Mouse (Mus musculus) kidney, embryonic 14.5 days (tissue): ENCODE results near the gene Iffo2. TPM values are rescaled to one million over a fixed set of nuclear protein-coding genes. Genes with fewer than 3 reads are reported as not detected.

Experiments
- ATAC-seq: fragments of 200-750 bp; cut with Nextera tagmentation; 2 replicates; pipeline ENCODE4 v1.8.0; 2017; ENCODE audit warnings: moderate number of reproducible peaks, mild to moderate bottlenecking, moderate TSS enrichment, moderate library complexity; ENCODE audit not compliant: low FRiP score, low TSS enrichment
- H3K27ac ChIP-seq: fragments of 300-500 bp; sonication (generic); 2 replicates; pipeline ENCODE4 v1.5.1; 2014; ENCODE audit warnings: low read depth, mild to moderate bottlenecking, low read length, moderate library complexity, mixed read lengths
- H3K27me3 ChIP-seq: fragments of 300-500 bp; sonication (generic); 2 replicates; pipeline ENCODE4 v1.6.1; 2014; ENCODE audit warnings: mild to moderate bottlenecking, low read length; ENCODE audit not compliant: control insufficient read depth, insufficient read depth
- H3K36me3 ChIP-seq: fragments of 300-500 bp; sonication (generic); 2 replicates; pipeline ENCODE4 v1.6.1; 2014; ENCODE audit warnings: low read length, mixed read lengths; ENCODE audit not compliant: control insufficient read depth, insufficient read depth
- H3K4me1 ChIP-seq: fragments of 300-500 bp; sonication (generic); 2 replicates; pipeline ENCODE4 v1.6.1; 2014; ENCODE audit warnings: low read length, mixed read lengths; ENCODE audit not compliant: control insufficient read depth, insufficient read depth
- H3K4me2 ChIP-seq: fragments of 300-500 bp; sonication (generic); replicated peaks from 2 replicates; pipeline ENCODE4 v1.6.1; 2014; ENCODE audit warnings: low read depth, mild to moderate bottlenecking, low read length
- H3K4me3 ChIP-seq: fragments of 300-500 bp; sonication (generic); 2 replicates; pipeline ENCODE4 v1.5.1; 2014; ENCODE audit warnings: mild to moderate bottlenecking, low read length
- H3K9ac ChIP-seq: fragments of 300-500 bp; sonication (generic); 2 replicates; pipeline ENCODE4 v1.6.1; 2014; ENCODE audit warnings: low read depth, mild to moderate bottlenecking, low read length, moderate library complexity
- H3K9me3 ChIP-seq: fragments of 300-500 bp; sonication (generic); 2 replicates; pipeline ENCODE4 v1.6.1; 2016; ENCODE audit warnings: low read length; ENCODE audit not compliant: control insufficient read depth
- WGBS: fragments of 180-500 bp; shearing (Covaris S2); extraction: QIAGEN DNeasy Blood & Tissue Kit; methylation state at CpG from one replicate; pipeline ENCODE4 v1.1.7; 2014; 5-methylcytosine and 5-hydroxymethylcytosine counted together
- polyA plus RNA-seq: library from polyadenylated mRNA; unstranded; fragments of >200 nt; fragmentation: Nextera tagmentation; extraction: Ambion mirVana; gene quantifications from 2 replicates; pipeline ENCODE4 v1.2.1, GENCODE M21; 2014

Iffo2 gene
- polyA plus RNA-seq, 1 experiment from 2014 or later, result 7.1 TPM

DNA sequence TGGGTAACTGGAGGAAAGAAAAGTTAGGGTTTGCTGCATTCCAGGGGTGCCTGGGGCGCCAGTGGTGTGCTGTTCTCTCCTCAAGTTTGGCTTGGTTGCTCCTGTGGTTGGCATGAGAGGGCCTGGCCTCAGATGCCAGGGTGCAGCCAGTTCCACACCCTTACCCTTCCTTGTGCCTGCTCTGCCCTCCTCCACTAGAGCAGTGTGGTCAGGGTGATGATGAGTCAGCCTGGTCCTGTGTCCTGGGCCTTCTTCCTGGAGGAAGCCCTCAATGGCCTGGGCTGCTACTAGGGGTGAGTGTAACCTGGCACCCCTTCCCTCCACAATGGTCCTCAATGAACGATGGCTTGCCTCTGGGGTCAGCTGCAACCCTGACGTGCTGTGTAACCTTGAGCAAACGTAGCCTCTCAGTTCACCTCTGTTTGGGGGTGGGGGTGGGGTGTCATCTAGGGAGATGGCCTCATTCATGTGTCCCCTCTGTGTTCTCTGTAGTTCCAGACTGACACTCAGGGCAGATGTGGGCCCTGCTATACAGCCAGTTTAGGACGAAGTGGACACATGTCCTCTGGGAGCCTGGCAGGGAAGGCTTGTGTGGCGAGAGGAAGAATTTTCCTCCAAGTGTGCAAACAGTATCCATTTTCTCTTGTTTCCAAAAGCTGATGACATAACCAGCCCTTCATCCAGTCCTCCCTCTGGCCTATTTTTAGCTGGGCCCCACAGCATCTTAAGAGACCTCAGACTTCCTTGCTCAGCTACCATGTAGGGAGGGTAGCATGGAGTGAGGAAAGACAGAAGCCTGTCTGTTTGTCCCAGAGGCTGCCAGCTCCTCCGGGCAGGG lies 71.4 kb downstream of the Iffo2 start:
- peaks cover 56% of the 10 kb centered on the region for H3K4me1 ChIP-seq
- WGBS, result 47% methylated on average over 7 of the region's 7 CpGs
- peaks cover 17% of the 10 kb centered on the region for H3K36me3 ChIP-seq
- H3K4me2 ChIP-seq, result no peak overlapping the region
- peak overlapping the region; percentile 18; the same call in 1 of the 2 replicates for H3K9ac ChIP-seq
- H3K27me3 ChIP-seq, result no peaks in the 10 kb centered on the region
- ATAC-seq, result no peak
- H3K4me3 ChIP-seq, result no peak overlapping the region
- no peaks in the 10 kb centered on the region for H3K9me3 ChIP-seq
- peak overlapping the region; percentile 73 for H3K27ac ChIP-seq

GRCm38 (mm10) chr4:139602357-139603244 lies 72.3 kb downstream of the Iffo2 start, which contains the start of gene Gm21969:
Gene Gm21969, plus strand, starts transcription at chr4:139603186.
- H3K9ac ChIP-seq, result peak within 1 kb of the TSS; percentile 18; the same call in 1 of the 2 replicates
- no peaks in the 10 kb centered on the region for H3K27me3 ChIP-seq
- peaks cover 48% of the 10 kb centered on the region for H3K4me1 ChIP-seq
- H3K27ac ChIP-seq, result peak within 1 kb of the TSS; percentile 73
- peaks cover 25% of the 10 kb centered on the region for H3K36me3 ChIP-seq
- WGBS, result 54% methylated on average over 14 of the region's 14 CpGs
- H3K9me3 ChIP-seq, result no peaks in the 10 kb centered on the region
- ATAC-seq, result no peak
- no peak within 1 kb of the TSS for H3K4me2 ChIP-seq
- H3K4me3 ChIP-seq, result no peak within 1 kb of the TSS

- peaks cover 42% of the 10 kb centered on the region for H3K36me3 ChIP-seq
Measured at GRCm38 (mm10) chr4:139605216-139605615, 74.9 kb downstream of the Iffo2 start.

GRCm38 (mm10) chr4:139606732-139607131 lies 76.4 kb downstream of the Iffo2 start:
- no peak for ATAC-seq
- H3K4me1 ChIP-seq, result peaks cover 14% of the 10 kb centered on the region
- H3K27ac ChIP-seq, result no peak overlapping the region
- H3K9me3 ChIP-seq, result no peaks in the 10 kb centered on the region
- H3K9ac ChIP-seq, result no peak overlapping the region
- H3K27me3 ChIP-seq, result no peaks in the 10 kb centered on the region
- WGBS, result 93% methylated on average over 5 of the region's 5 CpGs
- no peak overlapping the region for H3K4me3 ChIP-seq
- H3K4me2 ChIP-seq, result no peak overlapping the region
- H3K36me3 ChIP-seq, result peaks cover 42% of the 10 kb centered on the region

More at GRCm38 (mm10) chr4:139605216-139605615, 74.9 kb downstream of the Iffo2 start:
- H3K27me3 ChIP-seq, result no peaks in the 10 kb centered on the region
- no peak overlapping the region for H3K27ac ChIP-seq
- no peak overlapping the region for H3K4me3 ChIP-seq
- H3K4me2 ChIP-seq, result no peak overlapping the region
- no peak for ATAC-seq
- H3K4me1 ChIP-seq, result peaks cover 23% of the 10 kb centered on the region
- no peaks in the 10 kb centered on the region for H3K9me3 ChIP-seq
- 82% methylated on average over 11 of the region's 11 CpGs for WGBS
- H3K9ac ChIP-seq, result no peak overlapping the region

DNA sequence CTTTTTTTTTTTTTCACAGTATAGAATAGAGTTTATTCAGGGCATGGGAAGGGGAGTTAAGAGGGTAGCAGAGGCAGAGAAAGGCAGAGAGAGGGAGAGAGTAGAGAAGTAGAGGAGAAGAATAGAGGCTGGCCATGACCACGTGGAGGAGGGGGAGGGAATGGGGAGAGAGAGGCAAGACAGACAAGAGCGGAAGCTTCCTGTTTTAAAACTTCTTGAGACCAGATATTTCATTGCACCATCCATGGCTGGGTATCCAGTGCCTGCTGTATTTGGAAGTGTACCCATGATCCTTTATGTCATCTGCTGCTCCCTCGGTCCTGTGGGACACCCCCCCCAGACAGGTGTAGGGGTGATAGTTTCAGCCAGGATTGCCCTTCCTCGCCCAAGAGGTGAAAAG lies 78.6 kb downstream of the Iffo2 start:
- no peak overlapping the region for H3K4me3 ChIP-seq
- no peak overlapping the region for H3K4me2 ChIP-seq
- 0 out of 2 replicates have a peak, but pooled peaks cover 3% of the 10 kb centered on the region for H3K4me1 ChIP-seq
- H3K27ac ChIP-seq, result no peak overlapping the region
- WGBS, result 64% methylated on average over 4 of the region's 4 CpGs
- no peaks in the 10 kb centered on the region for H3K27me3 ChIP-seq
- no peak overlapping the region for H3K9ac ChIP-seq
- ATAC-seq, result no peak
- peaks cover 53% of the 10 kb centered on the region for H3K36me3 ChIP-seq
- H3K9me3 ChIP-seq, result no peaks in the 10 kb centered on the region

- WGBS, result 64% methylated on average over 6 of the region's 6 CpGs
- H3K9ac ChIP-seq, result no peak overlapping the region
- peaks cover 54% of the 10 kb centered on the region for H3K36me3 ChIP-seq
Measured at GRCm38 (mm10) chr4:139610954-139611353, 80.6 kb downstream of the Iffo2 start.

GRCm38 (mm10) chr4:139611542-139611953 lies 81.2 kb downstream of the Iffo2 start:
- Histone ChIP-seq H3K4me1 (0 out of 2 replicates have a peak, but pooled peaks cover 6% of the 10 kb centered on the region), H3K4me3 (no peak overlapping the region), H3K27ac (no peak overlapping the region), H3K9me3 (no peaks in the 10 kb centered on the region), H3K9ac (no peak overlapping the region), H3K27me3 (no peaks in the 10 kb centered on the region), H3K4me2 (peak overlapping the region; percentile 33), H3K36me3 (peaks cover 52% of the 10 kb centered on the region)
- ATAC-seq, result peak; percentile 87
- whole genome bisulfite sequencing, result 6% methylated on average over 10 of the region's 10 CpGs

More at GRCm38 (mm10) chr4:139610954-139611353, 80.6 kb downstream of the Iffo2 start:
- Histone ChIP-seq H3K9me3 (no peaks in the 10 kb centered on the region), H3K27ac (no peak overlapping the region; the same call in 1 of the 2 replicates), H3K4me1 (0 out of 2 replicates have a peak, but pooled peaks cover 6% of the 10 kb centered on the region), H3K27me3 (no peaks in the 10 kb centered on the region), H3K4me3 (no peak overlapping the region), H3K4me2 (no peak overlapping the region)
- ATAC-seq, result peak; percentile 33; the same call in 1 of the 2 replicates

DNA sequence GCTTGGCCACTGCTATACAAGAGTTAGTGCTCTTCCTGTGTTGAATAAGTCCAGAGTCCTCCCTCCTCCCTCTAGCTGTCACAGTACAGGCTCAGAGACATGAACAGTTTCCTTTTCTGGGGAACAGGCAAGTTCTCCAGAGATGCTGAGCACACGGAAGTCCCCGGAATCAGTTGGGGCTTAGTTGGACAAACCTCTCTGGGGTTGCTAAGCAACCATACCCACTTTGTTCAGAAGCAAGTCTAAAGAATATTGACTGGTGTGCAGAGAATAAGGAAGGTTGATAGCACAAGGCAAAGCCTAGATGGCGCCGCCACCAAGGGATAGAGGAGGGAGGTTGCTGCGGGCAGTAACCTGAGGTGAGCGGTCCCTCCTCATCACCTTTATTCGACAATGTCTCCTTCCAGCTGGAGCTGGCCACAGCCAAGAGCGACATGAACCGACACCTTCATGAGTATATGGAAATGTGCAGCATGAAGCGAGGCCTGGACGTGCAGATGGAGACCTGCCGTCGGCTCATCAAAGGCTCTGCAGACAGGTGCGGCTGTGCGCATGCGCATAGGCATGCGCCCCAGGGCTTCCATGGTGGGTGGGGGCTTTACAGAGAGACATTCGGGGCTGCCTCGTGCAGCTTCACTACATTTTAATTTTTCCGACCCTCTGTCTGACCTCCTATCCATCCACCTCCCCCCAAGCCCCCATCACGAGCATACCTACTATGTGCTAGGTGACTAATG lies 84.3 kb downstream of the Iffo2 start:
- Histone ChIP-seq H3K4me1 (0 out of 2 replicates have a peak, but pooled peaks cover 6% of the 10 kb centered on the region), H3K4me3 (no peak overlapping the region), H3K9me3 (no peaks in the 10 kb centered on the region), H3K9ac (no peak overlapping the region), H3K27me3 (no peaks in the 10 kb centered on the region), H3K4me2 (no peak overlapping the region), H3K27ac (no peak overlapping the region), H3K36me3 (peaks cover 34% of the 10 kb centered on the region)
- 94% methylated on average over 21 of the region's 21 CpGs for WGBS
- ATAC-seq, result no peak
